Mouse (Mus musculus): Measurements from ENCODE around the gene Nfix.
"Not testable (repeated sequence)": the region's sequence is repeated elsewhere in the genome, so short reads cannot be mapped to it uniquely, and the experiment has no call there.

Nfix gene

GRCm38 (mm10) chr8:84834002-84834865 lies 34.1 kb upstream of the Nfix start:
- Histone ChIP-seq H3K4me1 (replicated peaks; ENCODE audit: low read depth, low read length) (peaks cover 67% of the 10 kb centered on the region), H3K27me3 (ENCODE audit: insufficient read depth, low read length) (no peaks in the 10 kb centered on the region), H3K4me3 (replicated peaks; ENCODE audit: low read length) (0 out of 2 replicates have a peak overlapping the region, but pooled peaks have one; percentile 10), H3K9me3 (ENCODE audit: low read length) (no peaks in the 10 kb centered on the region), H3K36me3 (ENCODE audit: insufficient read depth, low read length) (peaks cover 61% of the 10 kb centered on the region)
- TF ChIP-seq POU5F1 (IDR thresholded peaks at IDR 0.05; ENCODE audit: borderline replicate concordance, low read length) (no peak), NANOG (IDR thresholded peaks at IDR 0.05; ENCODE audit: borderline replicate concordance, low read length) (no peak), CTCF (conservative IDR thresholded peaks at IDR 0.05; ENCODE audit: low read length) (no peak)

- no peak for TF ChIP-seq CTCF (conservative IDR thresholded peaks at IDR 0.05; ENCODE audit: low read length)
- no peak for TF ChIP-seq POU5F1 (IDR thresholded peaks at IDR 0.05; ENCODE audit: borderline replicate concordance, low read length)
- no peak for TF ChIP-seq NANOG (IDR thresholded peaks at IDR 0.05; ENCODE audit: borderline replicate concordance, low read length)
- peaks cover 65% of the 10 kb centered on the region for H3K4me1 ChIP-seq (replicated peaks; ENCODE audit: low read depth, low read length)
- no peaks in the 10 kb centered on the region for H3K27me3 ChIP-seq (ENCODE audit: insufficient read depth, low read length)
- peak overlapping the region; percentile 97 for H3K4me3 ChIP-seq (replicated peaks; ENCODE audit: low read length)
- H3K9me3 ChIP-seq (ENCODE audit: low read length), result no peaks in the 10 kb centered on the region
- H3K36me3 ChIP-seq (ENCODE audit: insufficient read depth, low read length), result peaks cover 54% of the 10 kb centered on the region
Measured at GRCm38 (mm10) chr8:84832759-84833742, 32.9 kb upstream of the Nfix start.

- peaks cover 57% of the 10 kb centered on the region for H3K4me1 ChIP-seq (replicated peaks; ENCODE audit: low read depth, low read length)
- peaks cover 45% of the 10 kb centered on the region for H3K36me3 ChIP-seq (ENCODE audit: insufficient read depth, low read length)
- no peaks in the 10 kb centered on the region for H3K9me3 ChIP-seq (ENCODE audit: low read length)
- H3K27me3 ChIP-seq (ENCODE audit: insufficient read depth, low read length), result no peaks in the 10 kb centered on the region
- H3K4me3 ChIP-seq (replicated peaks; ENCODE audit: low read length), result peak overlapping the region; percentile 97
- TF ChIP-seq CTCF (conservative IDR thresholded peaks at IDR 0.05; ENCODE audit: low read length) (no peak), POU5F1 (IDR thresholded peaks at IDR 0.05; ENCODE audit: borderline replicate concordance, low read length) (no peak), NANOG (IDR thresholded peaks at IDR 0.05; ENCODE audit: borderline replicate concordance, low read length) (no peak)
Measured at GRCm38 (mm10) chr8:84832034-84832717, 32.0 kb upstream of the Nfix start.

GRCm38 (mm10) chr8:84831490-84831889 lies 31.3 kb upstream of the Nfix start, which contains the start of gene Gadd45gip1:
Gene Gadd45gip1 (plus strand): TSS chr8:84831522.
- TF ChIP-seq CTCF (conservative IDR thresholded peaks at IDR 0.05; ENCODE audit: low read length) (peak; percentile 62), POU5F1 (IDR thresholded peaks at IDR 0.05; ENCODE audit: borderline replicate concordance, low read length) (no peak), NANOG (IDR thresholded peaks at IDR 0.05; ENCODE audit: borderline replicate concordance, low read length) (no peak)
- H3K4me3 ChIP-seq (replicated peaks; ENCODE audit: low read length), result peak within 1 kb of the TSS; percentile 97
- H3K9me3 ChIP-seq (ENCODE audit: low read length), result no peaks in the 10 kb centered on the region
- H3K36me3 ChIP-seq (ENCODE audit: insufficient read depth, low read length), result peaks cover 38% of the 10 kb centered on the region
- H3K27me3 ChIP-seq (ENCODE audit: insufficient read depth, low read length), result no peaks in the 10 kb centered on the region
- H3K4me1 ChIP-seq (replicated peaks; ENCODE audit: low read depth, low read length), result peaks cover 52% of the 10 kb centered on the region

- H3K36me3 ChIP-seq (ENCODE audit: insufficient read depth, low read length); H3K9me3 ChIP-seq (ENCODE audit: low read length); H3K27me3 ChIP-seq (ENCODE audit: insufficient read depth, low read length); H3K4me3 ChIP-seq (replicated peaks; ENCODE audit: low read length): not testable (repeated sequence)
- peaks cover 53% of the 10 kb centered on the region for H3K4me1 ChIP-seq (replicated peaks; ENCODE audit: low read depth, low read length)
Measured at GRCm38 (mm10) chr8:84826518-84826917, 26.4 kb upstream of the Nfix start.

- Histone ChIP-seq H3K36me3 (ENCODE audit: insufficient read depth, low read length) (peaks cover 5% of the 10 kb centered on the region; the same call in 1 of the 2 replicates), H3K4me1 (replicated peaks; ENCODE audit: low read depth, low read length) (peaks cover 49% of the 10 kb centered on the region), H3K4me3 (replicated peaks; ENCODE audit: low read length) (no peak overlapping the region), H3K27me3 (ENCODE audit: insufficient read depth, low read length) (no peaks in the 10 kb centered on the region), H3K9me3 (ENCODE audit: low read length) (no peaks in the 10 kb centered on the region)
- TF ChIP-seq CTCF (conservative IDR thresholded peaks at IDR 0.05; ENCODE audit: low read length) (no peak), POU5F1 (IDR thresholded peaks at IDR 0.05; ENCODE audit: borderline replicate concordance, low read length) (no peak), NANOG (IDR thresholded peaks at IDR 0.05; ENCODE audit: borderline replicate concordance, low read length) (no peak)
Measured at GRCm38 (mm10) chr8:84825636-84826035, 25.5 kb upstream of the Nfix start.

GRCm38 (mm10) chr8:84823653-84824052 lies 23.5 kb upstream of the Nfix start:
- Histone ChIP-seq H3K9me3 (ENCODE audit: low read length) (no peaks in the 10 kb centered on the region), H3K36me3 (ENCODE audit: insufficient read depth, low read length) (peaks cover 2% of the 10 kb centered on the region; the same call in 1 of the 2 replicates), H3K4me3 (replicated peaks; ENCODE audit: low read length) (no peak overlapping the region), H3K4me1 (replicated peaks; ENCODE audit: low read depth, low read length) (peaks cover 43% of the 10 kb centered on the region), H3K27me3 (ENCODE audit: insufficient read depth, low read length) (no peaks in the 10 kb centered on the region)
- TF ChIP-seq POU5F1 (IDR thresholded peaks at IDR 0.05; ENCODE audit: borderline replicate concordance, low read length) (no peak), CTCF (conservative IDR thresholded peaks at IDR 0.05; ENCODE audit: low read length) (peak; percentile 59), NANOG (IDR thresholded peaks at IDR 0.05; ENCODE audit: borderline replicate concordance, low read length) (no peak)
